Mouse (Mus musculus) ES-Bruce4 (cell line): ENCODE data around the gene Sertad2.

Experiments
- CTCF ChIP-seq: IDR thresholded peaks from one replicate; pipeline ENCODE4 v1.8.1; 2011; ENCODE audit warnings: low read depth, low read length
- POLR2A ChIP-seq: IDR thresholded peaks from one replicate; pipeline ENCODE4 v1.8.1; 2011; ENCODE audit warnings: low read length; ENCODE audit not compliant: insufficient read depth

- TF ChIP-seq CTCF (no peak), POLR2A (no peak)
Observed at GRCm38 (mm10) chr11:20608442-20608841, 65.4 kb downstream of the Sertad2 start.
